Mouse (Mus musculus): ENCODE measurements around the gene Anapc2.
A peak's percentile ranks its signal among the peaks of the same experiment; 100 is the strongest.

The Anapc2 gene

DNA sequence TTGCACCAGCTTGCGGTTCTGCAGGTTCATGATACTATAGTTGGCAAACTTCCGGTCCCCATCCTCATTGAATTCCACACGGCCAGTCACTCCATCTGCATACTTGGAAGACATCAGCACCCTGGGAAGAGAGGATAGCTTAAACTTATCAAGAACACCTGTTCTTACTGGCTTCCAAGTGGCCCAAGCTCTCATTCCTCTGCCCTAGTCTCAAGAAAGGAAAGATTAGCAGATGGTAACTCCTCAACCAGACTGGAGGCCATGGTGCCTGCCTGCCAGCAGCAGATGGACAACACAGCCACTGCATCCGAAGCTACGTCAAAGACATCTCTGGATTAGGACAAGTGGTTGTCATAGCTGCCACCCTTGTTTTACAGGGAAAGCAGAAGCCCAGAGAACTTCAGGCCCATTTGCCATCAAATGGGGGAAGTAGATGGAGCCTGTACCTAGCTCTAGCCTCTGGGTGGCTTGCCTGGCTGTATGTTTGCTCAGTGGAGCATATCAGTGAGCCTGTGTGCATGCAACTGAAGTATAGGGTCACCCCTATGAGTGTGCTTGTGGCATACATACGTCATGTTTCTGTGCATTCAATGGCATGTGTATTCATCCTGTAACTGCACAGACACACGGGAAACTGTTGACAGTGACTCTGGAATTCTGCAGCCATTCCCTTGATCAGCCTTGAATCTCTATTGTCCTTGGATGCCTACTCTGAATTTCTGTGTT lies 31.8 kb downstream of the Anapc2 start:
- DNase-seq (ENCODE audit: low spot score in 2 of 2) = no peak

- DNase-seq (ENCODE audit: low spot score in 2 of 2) = no peak
Observed at GRCm38 (mm10) chr2:25304657-25305541, 32.6 kb downstream of the Anapc2 start.

GRCm38 (mm10) chr2:25305587-25306359 lies 33.5 kb downstream of the Anapc2 start:
- DNase-seq (ENCODE audit: low spot score in 2 of 2) = no peak

DNA sequence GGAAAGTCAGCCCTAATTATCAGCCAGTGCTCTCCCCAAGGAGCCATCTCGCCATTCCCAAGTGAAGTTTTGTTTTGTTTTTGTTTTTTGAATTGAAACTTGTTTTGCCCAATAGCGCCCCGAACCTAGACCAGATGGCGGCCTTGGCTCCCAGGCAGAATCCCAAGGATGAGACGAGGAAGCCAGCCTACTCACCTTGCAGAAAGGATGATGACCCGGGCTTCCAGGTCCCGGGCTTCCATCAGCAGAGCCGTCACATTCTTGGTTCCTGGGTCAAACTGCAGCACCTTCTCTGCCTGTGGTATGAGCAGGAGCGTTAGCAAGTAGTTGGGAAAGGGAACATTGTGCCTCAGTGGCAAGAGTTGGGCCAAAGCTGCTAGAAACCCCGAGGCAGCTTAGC lies 37.9 kb downstream of the Anapc2 start:
- no peak for DNase-seq (ENCODE audit: low spot score in 2 of 2)

- DNase-seq (ENCODE audit: low spot score in 2 of 2) = no peak
Observed at GRCm38 (mm10) chr2:25310969-25311368, 38.7 kb downstream of the Anapc2 start.

DNA sequence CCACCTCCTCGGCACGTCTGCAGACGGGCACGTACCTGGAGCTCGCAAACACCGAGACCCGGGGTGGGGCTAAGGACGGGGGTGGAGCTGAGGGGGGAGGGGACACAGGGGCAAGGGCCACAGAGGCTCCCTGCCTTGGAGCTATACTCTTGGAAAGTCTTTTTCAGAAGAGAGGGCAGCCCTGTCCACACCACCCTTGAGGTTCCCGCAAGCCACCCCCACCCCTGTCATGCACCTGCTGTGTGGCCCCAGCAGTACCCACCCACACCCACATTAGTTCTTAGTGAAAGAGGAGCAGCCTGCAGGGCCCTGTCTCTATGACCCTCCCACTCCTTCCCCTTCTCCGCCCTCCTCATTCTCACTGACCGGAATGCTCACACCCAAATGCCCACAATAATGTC lies 39.2 kb downstream of the Anapc2 start:
- no peak for DNase-seq (ENCODE audit: low spot score in 2 of 2)

DNA sequence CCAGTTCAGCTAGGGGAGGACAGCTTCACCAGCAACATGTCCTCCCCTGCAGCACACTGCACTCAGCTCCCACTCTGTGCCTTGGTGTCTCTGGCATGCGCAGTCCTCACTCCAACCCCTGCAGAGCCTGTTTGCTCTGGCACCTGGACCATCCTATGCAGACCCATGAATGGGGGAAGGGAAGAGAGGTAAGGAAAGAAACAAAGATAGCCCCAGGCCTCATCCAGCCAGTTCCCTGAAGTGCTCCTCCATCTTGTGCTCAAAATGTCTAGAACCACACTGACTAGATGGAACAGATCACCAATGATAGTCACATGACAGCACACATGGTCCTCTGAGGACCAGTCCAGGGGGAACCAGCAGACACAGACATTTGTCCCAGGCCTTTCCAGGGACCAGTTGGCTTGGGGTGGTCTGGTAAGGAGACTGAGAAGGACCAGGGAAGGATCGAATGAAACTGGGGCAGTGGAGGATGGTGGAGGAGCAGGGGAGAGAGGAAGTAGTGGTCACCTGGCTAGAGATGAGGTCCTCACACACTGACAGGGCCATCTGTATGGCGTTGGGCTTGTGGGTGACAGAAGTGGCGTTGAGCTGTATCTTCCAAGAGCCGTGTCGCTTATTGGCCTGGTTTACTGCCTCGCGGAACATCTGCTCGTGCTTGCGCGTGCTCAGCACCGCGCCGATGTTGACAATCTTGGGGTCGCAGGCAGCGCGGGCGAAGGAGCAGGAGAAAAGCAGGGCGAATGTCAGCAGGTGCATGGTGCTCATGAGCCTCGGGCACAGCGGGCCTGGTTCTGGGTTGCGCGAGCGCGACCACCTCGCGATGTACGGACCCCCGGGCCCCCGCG lies 46.1 kb downstream of the Anapc2 start:
- no peak for DNase-seq (ENCODE audit: low spot score in 2 of 2)

- peak; percentile 35 for DNase-seq (ENCODE audit: low spot score in 2 of 2)
Observed at GRCm38 (mm10) chr2:25318971-25319773, 46.9 kb downstream of the Anapc2 start, which contains the start of gene Grin1. TSS of gene Grin1 (minus strand) at chr2:25319187.

DNA sequence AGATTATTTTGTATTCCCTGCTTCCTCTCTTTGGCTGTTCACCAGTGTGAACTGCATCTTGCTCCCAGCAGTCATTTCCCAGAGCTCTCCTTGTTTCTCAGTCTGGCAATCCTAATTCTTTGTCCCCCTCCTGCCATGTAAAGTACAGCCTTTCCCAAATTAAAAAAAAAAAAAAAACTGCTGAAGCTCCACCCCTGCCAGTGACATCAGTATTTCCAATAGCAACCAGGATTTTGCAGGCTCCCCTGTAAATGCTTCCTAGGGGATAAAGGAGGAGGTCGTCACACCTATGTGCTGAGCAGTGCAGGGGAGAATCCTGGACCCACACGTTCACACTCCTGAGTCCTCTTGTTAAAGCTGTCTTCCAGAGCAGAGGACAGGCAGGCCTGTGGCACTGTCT lies 47.8 kb downstream of the Anapc2 start:
- no peak for DNase-seq (ENCODE audit: low spot score in 2 of 2)

- DNase-seq (ENCODE audit: low spot score in 2 of 2) = no peak
Observed at GRCm38 (mm10) chr2:25326036-25326435, 53.8 kb downstream of the Anapc2 start.

DNA sequence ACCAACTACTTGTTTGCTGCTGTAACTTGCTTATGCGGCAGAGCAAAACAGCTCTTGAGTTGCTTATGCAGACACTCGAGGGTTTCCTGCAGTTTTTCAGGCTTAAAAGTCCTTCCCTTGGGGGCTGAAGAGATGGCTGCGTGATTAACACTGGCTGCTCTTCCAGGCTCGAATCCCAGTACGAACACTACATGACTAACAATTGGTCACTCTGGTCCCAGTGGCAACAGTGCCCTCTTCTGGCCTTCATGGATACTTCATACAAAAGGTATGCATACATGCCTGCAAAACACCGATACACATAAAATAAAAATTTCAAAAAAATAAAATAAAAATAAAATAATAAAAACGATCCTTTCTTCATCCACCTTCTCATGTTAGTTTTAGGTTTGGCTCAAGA lies 56.2 kb downstream of the Anapc2 start:
- DNase-seq (ENCODE audit: low spot score in 2 of 2) = no peak

DNA sequence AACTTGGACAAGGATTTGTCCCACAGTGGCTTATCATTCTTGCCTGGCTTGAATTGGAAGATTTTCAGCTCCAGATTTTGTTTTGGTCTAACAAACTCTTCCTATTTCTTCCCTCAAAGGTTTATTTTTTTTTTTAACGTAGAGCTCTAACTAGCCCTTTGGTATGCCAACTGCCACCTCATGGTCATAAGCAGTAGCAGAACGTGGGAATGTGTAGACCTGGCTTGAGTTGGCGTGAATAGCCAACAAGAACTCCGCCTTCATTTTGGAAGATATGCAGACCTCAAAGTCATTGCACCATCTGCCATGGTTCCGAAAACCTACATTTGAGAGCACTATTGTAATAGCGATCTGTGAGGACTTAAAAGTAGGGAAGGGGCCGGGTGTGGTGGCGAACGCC lies 59.2 kb downstream of the Anapc2 start:
- DNase-seq (ENCODE audit: low spot score in 2 of 2) = no peak

- peak; percentile 99 for DNase-seq (ENCODE audit: low spot score in 2 of 2)
Observed at GRCm38 (mm10) chr2:25332286-25333160, 60.2 kb downstream of the Anapc2 start, which contains the start of gene Man1b1. TSS of gene Man1b1 (plus strand) at chr2:25332338.

DNA sequence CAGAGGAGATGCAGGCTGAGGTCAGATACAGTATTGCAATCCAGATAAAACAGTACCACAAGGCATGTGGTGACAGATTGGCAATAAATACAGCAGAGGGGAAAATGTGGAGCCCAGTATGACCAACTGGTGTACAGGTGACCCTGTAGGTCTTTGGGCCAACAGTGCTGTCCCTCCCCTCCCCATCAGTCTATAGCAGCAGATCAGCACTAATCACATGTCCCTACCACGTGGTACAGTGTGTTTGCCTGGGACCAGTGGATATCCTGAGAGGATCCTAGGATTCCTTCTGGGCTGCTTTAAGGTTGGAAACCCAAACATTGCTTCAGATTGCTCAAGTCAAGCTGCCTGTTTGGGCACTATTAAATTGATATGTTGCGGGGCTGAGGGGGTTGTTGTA lies 61.3 kb downstream of the Anapc2 start:
- no peak for DNase-seq (ENCODE audit: low spot score in 2 of 2)
